Mouse (Mus musculus) thymus, postnatal 36 days (tissue): Measurements from ENCODE around the gene Trappc13.

Experiments used
- DNase-seq, 2 experiments: peaks; one replicate each; pipeline ENCODE4 v3.0.0; 2022; ENCODE audit warnings: mixed read lengths in 2 of 2

Gene Trappc13

DNA sequence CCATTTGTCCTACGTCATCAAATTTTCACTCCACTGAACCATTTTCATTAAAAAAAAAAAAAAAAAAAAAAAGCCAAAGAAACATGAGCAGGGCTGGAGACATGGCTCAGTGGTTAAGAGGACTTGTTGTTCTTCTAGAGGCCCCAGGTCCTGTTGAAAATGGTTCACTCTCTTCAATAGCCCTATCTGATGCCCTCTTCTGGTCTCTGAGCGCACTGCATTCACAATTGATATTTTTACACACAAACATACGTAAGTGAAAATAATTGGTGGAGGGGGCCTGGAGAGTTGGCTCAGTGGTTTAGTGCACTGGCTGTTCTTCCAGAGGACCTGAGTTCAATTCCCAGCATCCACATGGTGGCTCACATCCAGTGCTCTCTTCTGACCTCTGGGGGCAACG, 64.5 kb downstream of the Trappc13 start:
- no peak for DNase-seq

DNA sequence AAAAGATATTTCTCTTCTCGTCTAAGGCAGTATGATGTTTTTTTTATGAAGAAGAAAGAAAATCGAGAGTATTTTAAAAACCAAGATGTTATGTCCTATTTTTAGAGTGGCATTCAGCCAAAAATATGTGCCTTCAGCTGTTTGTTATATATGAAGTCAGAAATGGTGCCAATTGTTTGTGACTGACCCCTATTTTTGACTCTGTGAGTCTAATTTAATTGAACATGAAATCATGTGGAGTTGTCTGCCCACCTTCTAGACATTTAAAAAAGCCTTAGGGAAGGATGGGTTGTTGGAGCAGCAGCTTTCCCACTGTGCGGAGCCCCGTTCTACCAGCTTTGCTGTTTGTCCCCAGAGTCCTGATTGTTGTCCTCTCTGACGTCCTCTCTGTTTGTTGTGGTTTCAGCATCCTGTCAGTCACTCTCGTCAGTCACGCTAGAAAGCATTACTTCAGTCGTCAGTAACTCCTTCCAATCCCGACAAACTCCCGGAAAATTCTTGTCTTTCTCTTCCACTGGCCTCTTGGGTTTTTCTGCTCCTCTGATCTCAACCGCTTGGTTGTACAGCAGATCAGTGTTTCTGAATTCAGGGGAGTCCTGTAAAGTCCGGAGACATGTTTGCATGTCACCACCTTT, 65.9 kb downstream of the Trappc13 start:
- no peak for DNase-seq

DNA sequence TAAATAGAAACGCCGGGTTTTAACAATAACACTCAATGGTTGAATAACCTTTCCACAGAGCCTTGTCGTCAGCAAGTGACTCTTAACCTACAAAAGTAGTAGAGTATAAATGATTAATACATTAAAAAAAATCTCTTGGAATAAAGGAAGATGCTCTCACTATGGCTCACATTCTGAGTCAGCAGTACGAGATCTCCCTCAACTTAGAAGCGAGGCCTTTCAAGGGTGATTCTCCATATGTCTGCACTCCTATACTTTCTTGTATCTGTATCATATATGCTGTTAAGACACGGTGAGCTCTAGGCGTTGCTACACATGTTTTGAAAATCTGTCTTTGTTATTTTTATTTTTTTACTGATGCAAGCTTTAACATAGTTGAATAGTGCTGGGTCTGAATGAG, 67.7 kb downstream of the Trappc13 start:
- DNase-seq, result no peak

DNA sequence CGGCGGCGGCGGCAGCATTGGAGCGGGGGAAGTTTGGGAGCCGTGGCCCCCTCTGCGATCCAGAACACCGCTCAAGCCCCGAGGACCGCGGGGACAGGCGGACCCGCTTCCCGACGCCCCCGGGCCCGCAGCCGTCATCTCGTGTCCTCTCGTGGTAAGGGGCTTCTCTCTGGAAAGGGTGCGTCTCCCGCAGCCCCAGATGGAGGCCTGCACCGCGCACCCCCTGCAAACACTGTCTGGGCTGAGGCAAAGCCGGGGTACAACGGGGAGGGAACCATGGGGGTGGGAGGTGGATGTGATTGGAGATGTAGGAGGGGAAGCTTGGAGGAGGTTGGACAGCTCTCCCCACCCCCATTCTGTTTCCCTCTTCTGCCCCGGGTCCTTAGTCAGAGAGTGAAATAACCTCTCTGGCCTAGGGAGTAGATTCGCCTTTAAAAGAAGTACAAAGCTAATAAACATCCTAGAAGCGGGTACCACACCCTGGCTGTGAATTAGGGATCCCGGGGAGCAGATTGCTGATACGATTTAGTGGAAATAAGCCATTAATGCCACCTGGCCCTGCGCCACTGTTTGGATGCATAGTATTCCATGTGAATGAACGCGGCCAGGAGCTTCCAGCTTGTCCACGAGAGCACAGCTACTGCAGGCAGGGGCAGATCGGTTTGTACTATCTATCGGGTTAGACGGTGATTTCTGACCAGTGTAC, 68.3 kb downstream of the Trappc13 start:
- peak; percentile 4 to 6 for DNase-seq

DNA sequence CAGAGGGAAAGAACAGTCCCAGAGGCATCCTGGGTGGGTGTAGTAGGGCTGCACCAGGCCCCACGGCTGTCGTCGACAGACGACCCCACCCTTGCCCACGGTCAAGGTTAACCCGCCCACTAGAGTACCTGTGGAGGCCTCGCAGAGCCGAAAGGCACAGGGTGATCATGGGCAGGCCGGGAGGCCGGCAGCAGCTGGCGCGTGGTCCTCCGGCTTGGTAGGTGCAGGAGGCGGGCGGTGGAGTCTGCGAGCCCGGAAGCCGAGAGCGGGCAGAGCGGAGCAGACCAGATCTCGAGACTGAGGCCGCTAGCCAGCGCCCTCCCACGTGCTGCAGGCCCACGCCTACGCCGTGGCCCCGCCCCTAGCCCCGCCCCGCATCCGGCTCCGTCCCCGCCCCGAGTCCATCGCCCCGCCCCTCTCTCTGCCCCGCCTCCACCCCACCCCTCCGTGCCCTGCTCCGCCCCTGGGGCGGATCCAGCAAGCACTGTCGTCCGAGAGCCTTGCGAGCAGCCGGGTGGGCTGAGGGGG, 68.9 kb downstream of the Trappc13 start, which contains the start of the genes Nln and Sgtb:
Nln (minus strand) TSS at position 327 of the 528 bp plus-strand sequence.
Sgtb (plus strand) TSS at position 454 of the 528 bp plus-strand sequence.
- DNase-seq, result peak; percentile 73 to 82

DNA sequence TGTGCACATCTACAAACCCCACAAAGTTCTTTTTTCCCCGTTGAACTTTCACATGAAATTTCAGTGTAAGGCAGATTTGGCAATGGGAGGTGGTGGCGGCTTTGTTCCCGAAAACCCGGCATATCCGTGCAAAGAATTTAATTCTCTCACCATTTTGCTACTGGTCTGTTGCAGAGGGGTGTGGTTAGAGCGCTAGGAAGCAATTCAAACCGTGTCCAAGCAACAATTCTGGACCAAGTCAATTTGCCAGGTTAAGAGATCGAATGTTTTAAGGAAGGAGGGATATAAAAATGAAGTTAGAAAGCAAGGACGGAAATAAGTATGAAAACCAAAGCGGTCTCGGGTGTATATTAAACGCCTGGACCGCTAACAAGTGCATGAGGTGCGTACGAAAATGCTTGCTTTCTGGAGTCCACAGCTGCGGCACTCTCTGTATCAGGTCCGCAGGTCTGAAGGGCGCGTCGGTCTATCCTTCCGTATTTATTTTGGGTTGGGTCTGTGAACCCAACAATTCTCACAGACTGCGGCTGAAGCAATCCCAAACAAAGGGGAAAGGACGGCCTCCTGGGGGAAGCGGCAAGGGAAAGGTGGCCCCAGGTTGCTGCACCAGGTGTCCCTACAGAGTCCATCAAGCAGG, 69.5 kb downstream of the Trappc13 start:
- DNase-seq, result no peak

DNA sequence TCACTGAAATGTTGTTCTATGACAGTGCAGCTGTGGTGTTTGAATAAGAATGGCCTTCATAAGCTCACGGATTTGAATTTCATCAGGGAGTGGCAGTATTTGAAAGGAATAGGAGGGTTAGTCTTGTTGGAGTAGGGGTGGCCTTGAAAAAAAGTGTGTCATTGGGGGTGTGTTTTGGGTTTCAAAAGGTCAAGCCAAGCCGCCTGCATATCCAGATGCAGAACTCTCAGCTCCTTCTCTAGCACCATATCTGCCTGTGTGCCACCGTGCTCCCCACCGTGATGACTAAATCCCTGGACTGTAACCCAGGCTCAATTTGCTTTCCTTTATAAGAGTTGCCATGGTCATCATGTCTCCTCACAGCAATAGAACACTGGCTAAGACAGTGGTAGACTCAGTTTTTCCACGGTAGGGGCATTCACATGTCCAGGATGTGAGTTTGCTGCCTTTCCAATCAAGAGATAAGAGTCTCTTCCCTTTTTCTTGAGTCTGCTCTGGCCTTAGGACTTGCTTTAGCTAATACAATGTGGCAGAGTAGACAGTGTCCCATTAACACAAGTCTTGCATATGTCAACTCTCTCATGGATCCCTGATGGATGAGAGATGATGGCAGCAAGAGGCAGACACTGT, 76.5 kb downstream of the Trappc13 start:
- no peak for DNase-seq

DNA sequence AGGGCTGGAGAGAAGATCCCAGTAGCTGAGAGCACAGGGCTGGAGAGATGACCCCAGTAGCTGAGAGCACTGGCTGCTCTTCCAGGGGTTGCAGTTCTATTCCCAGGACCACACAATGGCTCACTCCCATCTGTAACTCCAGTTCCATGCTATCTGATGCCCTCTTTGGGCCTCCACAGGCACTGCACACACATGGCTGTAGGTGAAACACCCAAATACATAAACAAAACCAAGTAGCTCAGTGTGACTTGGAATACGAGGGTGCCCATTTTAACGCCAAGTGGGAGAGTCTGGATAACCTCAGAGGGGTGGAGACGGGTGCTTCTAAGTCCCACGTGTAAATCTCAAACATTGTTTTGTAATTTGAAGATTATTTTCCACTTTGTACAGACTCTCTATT, 77.9 kb downstream of the Trappc13 start:
- no peak for DNase-seq

DNA sequence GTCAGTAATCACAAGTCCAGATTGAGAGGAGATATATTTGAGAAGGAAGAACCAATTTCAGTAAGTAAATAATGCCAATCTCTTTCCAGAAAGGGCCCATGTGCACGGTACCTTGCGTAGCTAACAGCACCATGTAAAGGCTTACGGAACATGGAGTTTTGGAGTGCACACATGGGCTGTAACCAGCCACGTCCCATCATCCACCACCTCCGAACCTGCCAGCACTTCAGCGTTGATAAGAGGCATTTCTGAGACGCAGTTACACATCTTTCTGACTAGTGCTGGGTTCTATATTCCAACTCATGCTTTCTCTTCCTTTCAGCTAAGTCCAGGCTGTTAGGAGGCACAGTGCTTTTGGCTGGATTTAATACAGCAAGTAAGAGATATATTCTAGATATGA, 81.1 kb downstream of the Trappc13 start:
- no peak for DNase-seq

DNA sequence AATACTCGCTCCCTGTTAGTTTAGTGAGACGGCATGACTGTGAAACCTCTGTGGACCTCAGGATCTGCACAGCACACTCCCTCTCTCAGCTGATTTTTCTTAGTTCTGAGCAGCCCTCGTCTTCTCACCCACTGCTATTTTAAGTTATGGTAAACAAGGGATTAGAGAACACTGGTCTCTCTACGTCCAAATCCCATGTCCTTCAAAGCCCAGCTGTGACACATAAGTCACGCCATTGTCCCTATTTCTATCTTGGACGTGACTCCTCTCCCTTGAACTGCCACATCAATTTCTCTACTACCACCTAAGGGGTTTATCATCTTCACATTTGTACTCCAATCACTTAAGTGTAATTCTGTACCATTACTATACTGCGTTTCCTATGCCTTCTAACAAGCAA, 82.3 kb downstream of the Trappc13 start:
- DNase-seq, result no peak

DNA sequence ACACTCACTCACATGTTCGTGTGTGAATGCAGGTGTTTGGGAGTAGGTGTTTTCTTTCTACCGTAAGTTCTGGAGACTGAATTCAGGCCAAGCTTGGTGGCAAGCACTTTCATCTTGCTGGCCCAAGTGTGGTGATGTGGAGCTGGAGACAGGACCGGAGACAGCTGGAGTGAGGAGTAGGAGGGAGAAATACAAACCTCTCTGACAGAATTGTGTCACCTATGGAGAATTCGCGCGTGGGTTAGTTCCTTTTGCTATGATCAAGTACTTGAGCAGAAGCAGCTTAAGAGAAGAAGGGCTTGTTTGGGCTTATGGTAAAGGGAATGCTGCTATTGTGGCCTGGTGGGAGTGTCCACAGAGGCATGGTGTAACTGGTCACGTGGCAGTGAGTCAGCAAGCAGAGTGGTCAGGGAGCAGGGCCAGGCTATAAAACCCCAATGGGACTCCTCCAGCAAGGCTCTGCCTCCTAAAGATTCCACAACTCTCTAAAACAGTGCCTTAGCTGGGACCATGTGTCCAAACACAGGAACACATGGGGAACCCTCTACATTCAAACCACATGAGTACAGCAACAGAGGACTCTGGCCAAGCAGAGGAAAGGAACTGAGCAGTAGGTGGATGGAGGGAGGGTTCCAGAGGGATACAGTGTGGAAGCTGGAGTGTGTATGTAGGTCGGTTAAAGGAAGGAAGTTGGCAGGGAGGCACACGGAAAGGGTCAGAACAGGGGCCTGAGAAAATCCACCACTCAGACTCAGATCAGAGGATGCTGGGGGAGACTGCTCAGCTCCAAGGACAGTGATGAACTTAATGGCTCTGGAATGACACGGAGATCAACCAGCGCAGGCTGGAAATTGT, 83.5 kb downstream of the Trappc13 start:
- no peak for DNase-seq
